Mouse (Mus musculus) heart, embryonic 16.5 days (tissue): ENCODE data around the gene D630023F18Rik. TPM values are rescaled to one million over a fixed set of nuclear protein-coding genes. Genes with fewer than 3 reads are reported as not detected.

Experiments
- ATAC-seq: fragments of 200-750 bp; cut with Nextera tagmentation; replicated peaks from 2 replicates; pipeline ENCODE4 v1.8.0; 2017; ENCODE audit warnings: moderate number of reproducible peaks; ENCODE audit not compliant: insufficient read depth, low FRiP score; ENCODE audit errors: extremely low read depth
- H3K27ac ChIP-seq: fragments of 300-500 bp; sonication (generic); 2 replicates; pipeline ENCODE4 v1.5.1; 2014; ENCODE audit warnings: mild to moderate bottlenecking, low read length, control low read depth, moderate library complexity
- H3K27me3 ChIP-seq: fragments of 300-500 bp; sonication (generic); 2 replicates; pipeline ENCODE4 v1.6.1; 2014; ENCODE audit warnings: low read length, mixed read lengths; ENCODE audit not compliant: control insufficient read depth, insufficient read depth
- H3K36me3 ChIP-seq: fragments of 300-500 bp; sonication (generic); 2 replicates; pipeline ENCODE4 v1.6.1; 2014; ENCODE audit not compliant: control insufficient read depth, insufficient read depth
- H3K4me1 ChIP-seq: fragments of 300-500 bp; sonication (generic); 2 replicates; pipeline ENCODE4 v1.6.1; 2014; ENCODE audit warnings: low read length, mixed read lengths; ENCODE audit not compliant: control insufficient read depth, insufficient read depth
- H3K4me2 ChIP-seq: fragments of 300-500 bp; sonication (generic); 2 replicates; pipeline ENCODE4 v1.6.1; 2014; ENCODE audit warnings: low read depth, mild to moderate bottlenecking, control low read depth, low read length
- H3K4me3 ChIP-seq: fragments of 300-500 bp; sonication (generic); 2 replicates; pipeline ENCODE4 v1.5.1; 2014; ENCODE audit warnings: mild to moderate bottlenecking, control low read depth, low read length
- H3K9ac ChIP-seq: fragments of 300-500 bp; sonication (generic); 2 replicates; pipeline ENCODE4 v1.6.1; 2014; ENCODE audit warnings: low read length, control low read depth
- H3K9me3 ChIP-seq: fragments of 300-500 bp; sonication (generic); replicated peaks from 2 replicates; pipeline ENCODE4 v1.6.1; 2016; ENCODE audit warnings: low read length; ENCODE audit not compliant: control insufficient read depth
- WGBS: fragments of 180-500 bp; shearing (Covaris S2); extraction: QIAGEN DNeasy Blood & Tissue Kit; methylation state at CpG from one replicate; pipeline ENCODE4 v1.1.7; 2014; 5-methylcytosine and 5-hydroxymethylcytosine counted together
- polyA plus RNA-seq: library from polyadenylated mRNA; unstranded; fragments of >200 nt; fragmentation: Nextera tagmentation; extraction: Ambion mirVana; gene quantifications from 2 replicates; pipeline ENCODE4 v1.2.1, GENCODE M21; 2015

Gene D630023F18Rik
- 0.40 and 0.42 TPM in 2 replicates for polyA plus RNA-seq

DNA sequence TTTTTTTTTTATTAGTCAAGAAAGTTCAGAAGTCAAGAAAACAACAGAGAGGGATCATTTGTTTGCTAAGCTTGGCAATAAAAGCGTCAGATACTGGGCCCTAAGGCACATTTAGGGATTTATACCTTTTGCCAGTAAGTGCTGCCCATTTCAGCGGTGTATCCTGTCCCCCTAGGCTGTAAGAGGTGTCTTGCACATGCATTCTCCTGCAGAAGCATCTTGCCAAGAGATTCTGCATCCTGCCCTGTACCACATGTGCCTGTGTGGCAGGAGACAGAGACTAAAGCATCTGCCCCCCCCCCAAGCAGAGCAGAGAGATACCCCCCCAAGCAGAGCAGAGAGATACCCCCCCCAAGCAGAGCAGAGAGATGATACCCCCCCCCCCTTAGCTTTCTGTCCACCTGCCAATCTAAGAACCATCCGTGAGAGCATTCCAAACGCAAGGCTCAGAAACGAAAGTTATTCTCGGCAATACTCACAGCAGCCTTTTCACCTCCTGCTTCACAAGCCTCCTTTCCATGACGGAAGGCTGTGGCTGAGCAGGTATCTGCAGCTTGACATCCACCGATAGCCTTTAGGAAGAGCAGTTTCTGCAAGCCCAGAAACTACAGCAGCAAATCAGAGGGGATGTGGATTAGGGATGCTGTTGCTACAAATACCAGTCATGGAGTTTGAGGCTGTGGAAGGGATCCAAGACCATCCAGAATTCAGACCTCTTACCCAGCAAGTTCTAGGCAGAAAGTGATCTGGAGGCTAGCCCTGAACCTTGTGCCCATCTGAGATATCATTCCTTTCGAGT, at the start of gene D630023F18Rik:
D630023F18Rik (minus strand) TSS at position 641 of the 799 bp plus-strand sequence.
- Histone ChIP-seq H3K4me3 (peak within 1 kb of the TSS; percentile 45), H3K4me1 (no peaks in the 10 kb centered on the region)
- ATAC-seq: no peak

DNA sequence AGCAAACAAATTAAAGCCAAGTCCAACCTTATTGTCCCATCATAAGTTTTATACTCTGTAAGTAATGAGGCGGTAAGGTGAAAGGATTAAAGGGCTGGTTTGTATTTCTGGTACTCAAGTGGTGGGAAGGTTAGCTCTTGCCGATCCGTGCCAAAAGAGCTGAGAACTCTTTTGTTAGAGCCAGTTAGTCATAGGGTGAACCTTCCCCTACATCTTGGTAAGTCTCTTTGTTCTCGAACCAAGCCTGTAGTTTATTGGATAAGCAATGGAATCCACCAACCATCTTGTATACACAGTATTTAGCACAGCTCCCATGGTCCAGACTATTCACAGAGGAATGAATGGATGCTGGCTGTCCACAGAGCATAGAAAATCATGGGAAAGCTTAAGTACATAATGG, 48.6 kb upstream of the D630023F18Rik start:
- H3K4me1 ChIP-seq: peaks cover 4% of the 10 kb centered on the region; the same call in 1 of the 2 replicates
- no peaks in the 10 kb centered on the region for H3K9me3 ChIP-seq
- no peak overlapping the region for H3K9ac ChIP-seq
- peaks cover 42% of the 10 kb centered on the region for H3K36me3 ChIP-seq
- no peak overlapping the region for H3K4me3 ChIP-seq
- ATAC-seq: no peak
- H3K27me3 ChIP-seq: no peaks in the 10 kb centered on the region
- no peak overlapping the region for H3K4me2 ChIP-seq
- H3K27ac ChIP-seq: no peak overlapping the region
- WGBS: 86% methylated on average over 4 of the region's 4 CpGs

More for the DNA sequence above, at the start of gene D630023F18Rik:
- 27% methylated on average over 9 of the region's 9 CpGs for WGBS
- no peaks in the 10 kb centered on the region for H3K9me3 ChIP-seq
- no peaks in the 10 kb centered on the region for H3K36me3 ChIP-seq
- H3K27ac ChIP-seq: no peak within 1 kb of the TSS
- H3K27me3 ChIP-seq: no peaks in the 10 kb centered on the region
- H3K9ac ChIP-seq: peak within 1 kb of the TSS; percentile 37
- H3K4me2 ChIP-seq: peak within 1 kb of the TSS; percentile 64

DNA sequence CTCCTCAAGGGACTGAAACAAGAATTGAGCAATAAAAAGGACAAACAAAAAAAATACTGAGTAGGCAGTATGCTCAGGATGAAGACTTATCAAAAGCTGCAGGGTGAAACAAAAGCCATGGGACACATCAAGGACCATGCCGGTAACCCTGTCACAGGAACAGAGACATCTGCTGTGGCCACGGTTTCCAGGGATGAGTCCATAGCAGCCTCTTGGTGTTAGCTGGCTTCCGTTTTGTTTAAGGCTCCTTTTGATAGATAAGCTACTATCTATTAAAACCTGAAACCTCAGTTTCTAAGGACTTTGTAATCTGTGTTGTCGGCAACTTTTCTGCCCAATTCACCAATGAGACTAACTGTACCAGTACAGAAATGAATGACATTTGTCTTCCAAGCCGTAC, 46.9 kb upstream of the D630023F18Rik start:
- H3K4me3 ChIP-seq: no peak overlapping the region
- no peak for ATAC-seq
- no peak overlapping the region for H3K27ac ChIP-seq
- H3K9ac ChIP-seq: no peak overlapping the region
- no peak overlapping the region for H3K4me2 ChIP-seq
- WGBS: 79% methylated on average over 5 of the region's 5 CpGs
- no peaks in the 10 kb centered on the region for H3K4me1 ChIP-seq
- H3K27me3 ChIP-seq: no peaks in the 10 kb centered on the region
- H3K36me3 ChIP-seq: peaks cover 54% of the 10 kb centered on the region
- H3K9me3 ChIP-seq: no peaks in the 10 kb centered on the region

DNA sequence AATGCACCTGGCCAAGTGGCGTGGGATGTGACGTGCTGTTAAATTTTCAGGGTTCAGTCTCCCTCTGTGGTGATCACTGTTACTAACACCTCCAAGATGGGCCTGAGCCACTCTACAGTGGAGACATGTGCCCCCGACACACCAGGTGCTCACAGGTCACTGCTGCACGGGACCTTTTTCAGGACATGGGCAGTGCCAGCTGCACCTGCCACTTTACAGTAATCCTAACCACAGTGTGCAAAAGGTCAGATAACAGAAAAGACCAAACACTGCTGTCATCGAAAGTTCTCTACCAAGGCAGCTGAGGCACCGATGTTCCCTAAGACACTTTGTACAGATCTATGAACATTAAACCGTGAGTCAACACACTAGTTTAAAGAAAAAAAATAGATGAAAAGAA, 46.5 kb upstream of the D630023F18Rik start:
- Histone ChIP-seq H3K4me3 (no peak overlapping the region), H3K4me1 (no peaks in the 10 kb centered on the region), H3K27ac (no peak overlapping the region), H3K4me2 (no peak overlapping the region), H3K9me3 (no peaks in the 10 kb centered on the region), H3K9ac (no peak overlapping the region), H3K36me3 (peaks cover 55% of the 10 kb centered on the region), H3K27me3 (no peaks in the 10 kb centered on the region)
- WGBS: 90% methylated on average over 7 of the region's 7 CpGs
- ATAC-seq: no peak

DNA sequence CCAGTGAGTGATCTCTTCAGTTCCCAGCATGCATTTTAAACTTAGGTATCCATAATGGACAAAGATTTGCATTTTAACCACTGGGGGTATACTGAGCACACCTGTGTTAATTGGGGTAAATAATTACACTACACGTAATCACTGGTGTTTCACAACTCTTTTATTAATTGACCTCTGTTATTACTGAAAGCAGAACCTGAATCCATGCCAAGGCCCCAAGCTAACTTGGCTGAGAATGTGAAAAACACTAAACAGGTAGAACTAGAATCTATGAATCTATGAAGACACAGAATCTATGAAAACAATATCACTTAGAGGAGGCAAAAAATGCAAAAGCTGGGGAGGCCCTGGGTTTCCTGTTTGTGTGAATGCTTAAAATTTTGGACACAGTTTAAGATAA, 44.5 kb upstream of the D630023F18Rik start:
- no peaks in the 10 kb centered on the region for H3K4me1 ChIP-seq
- H3K4me2 ChIP-seq: no peak overlapping the region
- H3K9ac ChIP-seq: no peak overlapping the region
- H3K27ac ChIP-seq: no peak overlapping the region
- peaks cover 64% of the 10 kb centered on the region for H3K36me3 ChIP-seq
- no peak for ATAC-seq
- WGBS: 92% methylated on average over 1 of the region's 1 CpGs
- H3K27me3 ChIP-seq: no peaks in the 10 kb centered on the region
- H3K4me3 ChIP-seq: no peak overlapping the region
- H3K9me3 ChIP-seq: no peaks in the 10 kb centered on the region

DNA sequence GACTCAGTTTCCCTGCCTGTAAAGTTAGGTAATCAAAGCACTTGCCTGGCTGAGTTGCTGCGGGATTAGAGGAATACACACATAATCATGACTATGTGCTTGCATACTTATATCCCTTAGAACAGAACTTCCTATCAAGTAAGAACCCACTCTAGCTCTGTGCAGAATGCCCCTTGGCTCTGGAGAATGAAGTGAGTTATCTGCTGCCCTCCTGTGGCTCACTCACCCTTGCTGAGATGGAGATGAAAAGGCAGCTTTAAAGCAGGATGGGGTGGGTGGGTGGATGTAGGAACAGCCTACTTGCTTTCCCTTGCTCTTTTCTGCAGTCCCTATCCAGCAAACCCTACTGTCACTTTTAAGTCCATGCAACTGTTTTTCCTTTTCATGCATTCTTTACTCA, 39.2 kb upstream of the D630023F18Rik start:
- no peak for ATAC-seq
- Histone ChIP-seq H3K4me3 (no peak overlapping the region), H3K27me3 (no peaks in the 10 kb centered on the region), H3K36me3 (peaks cover 74% of the 10 kb centered on the region), H3K4me2 (no peak overlapping the region), H3K9me3 (no peaks in the 10 kb centered on the region), H3K27ac (no peak overlapping the region), H3K4me1 (no peaks in the 10 kb centered on the region), H3K9ac (no peak overlapping the region)
- 95% methylated on average over 1 of the region's 1 CpGs for WGBS

DNA sequence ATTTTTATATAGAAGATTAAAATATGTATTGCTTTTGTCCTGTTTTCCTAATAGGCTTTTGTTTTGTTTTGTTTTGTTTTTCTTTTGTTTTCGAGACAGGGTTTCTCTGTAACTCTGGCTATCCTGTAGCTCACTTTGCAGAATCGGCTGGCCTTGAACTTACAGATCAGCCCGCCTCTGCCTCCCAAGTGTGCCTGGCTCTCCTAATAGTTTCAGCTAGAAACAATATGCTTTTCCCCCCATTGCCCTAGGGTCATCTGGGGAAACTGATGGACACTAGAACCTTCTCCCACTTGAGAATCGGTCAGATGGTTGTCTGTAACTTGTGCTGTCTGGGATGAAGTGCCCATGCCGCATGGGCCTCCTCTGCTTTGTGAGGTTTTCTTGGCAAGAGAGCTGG, 33.1 kb upstream of the D630023F18Rik start:
- Histone ChIP-seq H3K4me2 (no peak overlapping the region), H3K9me3 (no peaks in the 10 kb centered on the region), H3K27me3 (no peaks in the 10 kb centered on the region), H3K4me3 (no peak overlapping the region), H3K36me3 (peaks cover 31% of the 10 kb centered on the region), H3K4me1 (no peaks in the 10 kb centered on the region), H3K27ac (no peak overlapping the region), H3K9ac (no peak overlapping the region)
- 92% methylated on average over 5 of the region's 5 CpGs for WGBS
- ATAC-seq: no peak

DNA sequence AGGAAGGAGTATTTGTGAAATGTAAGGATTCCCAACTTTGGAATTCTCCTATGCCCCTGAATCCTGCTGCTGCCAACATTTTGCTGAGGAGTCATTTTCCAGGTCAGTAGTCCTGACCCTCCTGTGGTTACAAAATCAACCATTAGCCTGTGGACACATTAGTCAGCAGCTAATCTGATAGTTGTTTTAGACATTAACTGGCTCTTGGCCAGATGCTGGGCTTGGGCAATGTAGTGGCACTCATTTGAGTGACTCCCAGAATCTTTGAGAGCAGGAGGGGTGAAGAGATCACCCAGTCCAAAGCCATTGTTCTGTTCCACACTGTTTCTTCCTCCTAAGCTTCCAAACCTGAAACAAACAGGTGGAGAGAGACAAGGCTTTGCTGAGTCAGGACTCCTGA, 31.8 kb upstream of the D630023F18Rik start:
- ATAC-seq: no peak
- Histone ChIP-seq H3K4me2 (no peak overlapping the region), H3K4me1 (no peaks in the 10 kb centered on the region), H3K27ac (no peak overlapping the region), H3K36me3 (peaks cover 19% of the 10 kb centered on the region), H3K27me3 (no peaks in the 10 kb centered on the region), H3K9ac (no peak overlapping the region), H3K4me3 (no peak overlapping the region), H3K9me3 (no peaks in the 10 kb centered on the region)

DNA sequence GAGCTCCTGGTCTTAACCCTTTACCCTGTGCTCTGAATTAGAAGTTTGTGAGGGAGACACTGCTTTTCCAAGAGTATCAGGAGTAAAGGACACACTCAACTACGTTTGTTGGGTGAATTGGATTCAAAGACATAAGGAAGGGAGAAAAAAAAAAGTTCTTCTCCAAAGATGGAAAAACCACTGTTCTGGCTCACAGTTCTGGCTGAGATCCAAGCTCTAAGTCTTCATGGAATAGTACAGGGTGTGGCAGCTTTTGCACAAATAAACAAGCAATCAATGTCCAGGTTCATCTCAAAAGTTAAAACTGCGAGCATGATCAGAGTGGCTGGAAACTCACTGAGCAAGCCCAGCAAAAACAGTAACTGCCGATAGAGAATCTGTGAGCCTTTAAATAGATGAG, 25.0 kb upstream of the D630023F18Rik start:
- 67% methylated on average over 3 of the region's 3 CpGs for WGBS
- Histone ChIP-seq H3K4me1 (no peaks in the 10 kb centered on the region), H3K27me3 (no peaks in the 10 kb centered on the region), H3K4me3 (no peak overlapping the region), H3K9ac (no peak overlapping the region), H3K4me2 (no peak overlapping the region), H3K36me3 (no peaks in the 10 kb centered on the region), H3K9me3 (no peaks in the 10 kb centered on the region), H3K27ac (no peak overlapping the region)
- ATAC-seq: no peak
